Mouse (Mus musculus): ENCODE data around the gene Drap1.

Gene Drap1

DNA sequence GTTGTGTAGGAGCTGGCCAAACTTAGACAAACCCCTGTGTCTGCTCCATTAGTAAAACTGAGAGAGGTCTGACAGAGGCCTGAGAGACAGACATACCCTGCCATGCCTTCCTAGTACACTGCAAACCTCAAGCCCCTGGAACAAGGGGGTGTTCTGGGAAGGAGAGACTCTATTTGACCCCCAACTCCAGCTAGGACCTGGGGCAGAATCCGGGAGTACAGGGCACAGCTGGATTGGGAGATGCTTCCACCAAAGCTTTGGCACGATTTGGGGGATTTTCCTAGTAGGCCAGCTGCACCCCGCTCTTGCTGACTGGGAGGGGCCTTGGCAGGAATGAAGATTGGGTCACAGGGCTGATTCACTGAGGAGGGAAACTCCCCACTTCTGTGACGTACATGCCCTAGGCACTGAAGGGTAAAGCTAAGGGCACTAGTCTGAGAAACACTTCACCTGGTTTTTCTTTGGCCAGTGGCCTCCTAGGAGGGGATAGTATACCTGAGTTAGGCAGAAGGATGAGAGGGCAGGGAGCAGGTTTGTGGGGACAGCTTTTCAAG lies 7.2 kb upstream of the Drap1 start:
- no peak for TF ChIP-seq GATA4 (IDR thresholded peaks at IDR 0.05; ENCODE audit: insufficient replicate concordance, low read length)

DNA sequence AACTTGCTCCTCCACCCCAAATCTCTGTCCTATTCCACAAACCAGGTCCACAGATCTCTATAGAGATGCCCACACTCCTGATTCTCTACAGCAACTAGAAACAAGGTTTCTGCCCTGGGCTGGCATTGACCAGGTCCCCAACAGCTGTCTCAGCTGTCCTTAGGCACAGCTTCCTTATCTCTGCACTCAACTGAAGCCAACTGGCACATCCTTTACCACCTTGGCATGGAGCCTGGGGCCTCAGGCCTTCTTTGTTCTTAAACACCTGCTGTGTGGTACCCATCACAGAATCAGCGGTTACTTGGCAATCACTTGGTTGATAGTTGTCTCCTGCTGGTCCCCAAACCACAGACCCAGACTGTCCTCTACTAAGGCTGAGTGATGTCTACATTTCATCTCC lies 5.6 kb upstream of the Drap1 start:
- no peak for TF ChIP-seq GATA4 (IDR thresholded peaks at IDR 0.05; ENCODE audit: insufficient replicate concordance, low read length)

DNA sequence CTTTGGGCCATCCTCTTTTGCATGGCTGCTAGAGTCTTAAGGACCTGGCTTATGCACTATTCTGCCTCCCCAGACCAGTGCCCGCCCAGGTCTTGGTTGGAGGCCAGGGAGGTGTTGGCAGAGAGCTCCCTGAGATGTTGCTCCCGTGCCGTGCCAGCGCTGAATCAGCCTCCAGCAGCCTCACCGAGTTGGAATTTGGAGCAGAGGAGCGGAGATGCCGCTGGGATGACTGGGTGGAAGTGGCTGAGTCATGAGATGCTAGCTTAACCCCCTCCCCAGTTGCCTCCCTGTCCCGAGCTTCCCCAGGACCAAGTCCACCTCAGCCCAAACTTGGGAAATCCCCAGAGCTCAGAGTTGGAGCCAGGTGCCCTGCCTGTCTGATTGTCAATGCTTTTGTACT lies 5.0 kb upstream of the Drap1 start:
- TF ChIP-seq GATA4 (IDR thresholded peaks at IDR 0.05; ENCODE audit: insufficient replicate concordance, low read length) = no peak

DNA sequence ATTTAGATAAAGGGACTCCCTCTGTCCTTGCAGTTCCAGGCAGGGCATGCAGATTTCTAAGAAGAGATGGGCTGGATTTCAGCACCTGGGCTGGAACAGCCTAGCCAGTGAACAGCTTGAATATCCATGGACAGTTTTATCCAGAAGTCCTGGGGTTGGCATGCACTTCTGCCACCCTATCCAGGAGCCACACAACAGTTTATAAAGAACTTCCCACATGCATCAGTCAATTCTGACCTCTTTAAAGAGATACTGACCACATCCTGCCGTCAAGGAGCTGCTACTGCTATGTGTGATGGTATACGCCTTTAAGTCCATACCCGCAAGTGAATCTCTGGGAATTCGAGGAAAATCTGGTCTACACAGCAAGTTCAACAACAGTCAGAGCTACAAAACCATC lies 4.4 kb upstream of the Drap1 start:
- TF ChIP-seq GATA4 (IDR thresholded peaks at IDR 0.05; ENCODE audit: insufficient replicate concordance, low read length) = no peak

DNA sequence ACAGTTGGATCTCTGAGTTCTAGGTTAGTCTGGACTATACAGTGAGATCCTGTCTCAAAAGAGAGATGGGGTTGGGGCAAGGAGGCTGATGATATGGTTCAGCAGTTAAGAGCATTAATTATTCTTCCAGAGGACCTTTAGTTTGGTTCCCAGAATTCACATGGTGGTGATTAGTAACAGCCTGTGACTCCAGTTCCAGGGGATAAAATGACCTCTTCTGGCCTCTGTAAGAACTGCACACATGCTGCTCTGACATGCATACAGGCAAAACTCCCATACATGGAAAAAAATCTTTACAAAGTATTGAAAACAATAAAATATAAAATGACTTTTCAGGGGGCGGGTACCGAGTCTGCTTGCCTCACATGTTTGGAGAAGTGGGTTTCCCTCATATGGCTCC lies 3.3 kb upstream of the Drap1 start:
- TF ChIP-seq GATA4 (IDR thresholded peaks at IDR 0.05; ENCODE audit: insufficient replicate concordance, low read length) = no peak

DNA sequence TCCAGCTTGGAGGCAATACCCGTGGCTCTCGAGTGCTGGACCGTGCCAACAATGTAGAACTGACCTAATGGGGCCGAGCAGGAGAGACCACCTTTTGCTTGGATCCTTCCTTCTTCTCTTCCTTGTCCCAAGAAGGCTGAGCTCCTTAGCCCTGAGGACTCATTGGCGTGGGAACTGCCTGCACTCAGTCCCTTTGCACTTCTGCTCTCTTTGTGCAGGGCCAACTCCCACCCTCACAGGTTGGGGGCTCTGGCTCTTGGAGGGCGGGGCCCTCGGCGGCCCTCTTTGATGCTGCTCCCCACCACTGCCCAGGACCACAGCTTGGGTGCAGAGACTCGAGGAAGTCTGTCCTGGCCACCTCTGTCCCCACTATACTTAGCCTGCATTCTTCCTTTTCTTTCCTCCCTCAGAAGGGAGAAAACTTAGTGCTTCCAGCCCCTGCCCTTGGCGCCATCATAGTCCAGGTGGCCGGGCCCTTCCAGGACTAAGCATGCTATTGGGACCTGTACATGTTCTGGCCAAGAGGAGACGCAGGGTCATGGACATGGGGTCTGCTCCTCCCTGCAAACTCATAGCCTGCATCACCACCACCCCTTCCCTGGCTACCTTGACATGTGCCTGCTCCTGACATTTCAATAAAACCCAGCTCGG lies 2.0 kb upstream of the Drap1 start:
- TF ChIP-seq GATA4 (IDR thresholded peaks at IDR 0.05; ENCODE audit: insufficient replicate concordance, low read length) = no peak

DNA sequence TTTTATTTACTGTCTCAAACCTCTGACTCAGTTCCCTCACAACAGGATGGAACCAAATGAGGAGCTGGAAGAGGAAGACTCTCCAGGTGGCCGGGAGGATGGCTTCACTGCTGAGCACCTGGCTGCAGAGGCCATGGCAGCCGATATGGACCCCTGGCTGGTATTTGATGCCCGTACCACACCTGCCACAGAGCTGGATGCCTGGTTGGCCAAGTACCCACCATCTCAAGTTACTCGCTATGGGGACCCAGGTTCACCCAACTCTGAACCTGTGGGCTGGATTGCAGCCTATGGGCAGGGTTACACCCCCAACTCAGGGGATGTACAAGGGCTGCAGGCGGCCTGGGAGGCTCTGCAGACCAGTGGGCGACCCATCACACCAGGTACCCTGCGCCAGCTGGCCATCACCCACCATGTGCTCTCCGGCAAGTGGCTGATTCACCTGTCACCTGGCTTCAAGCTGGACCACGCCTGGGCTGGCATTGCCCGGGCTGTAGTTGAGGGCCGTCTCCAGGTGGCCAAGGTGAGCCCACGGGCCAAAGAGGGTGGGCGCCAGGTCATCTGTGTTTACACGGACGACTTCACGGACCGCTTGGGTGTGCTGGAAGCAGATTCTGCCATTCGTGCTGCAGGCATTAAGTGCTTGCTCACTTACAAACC lies 1.3 kb upstream of the Drap1 start:
- TF ChIP-seq GATA4 (IDR thresholded peaks at IDR 0.05; ENCODE audit: insufficient replicate concordance, low read length) = no peak

DNA sequence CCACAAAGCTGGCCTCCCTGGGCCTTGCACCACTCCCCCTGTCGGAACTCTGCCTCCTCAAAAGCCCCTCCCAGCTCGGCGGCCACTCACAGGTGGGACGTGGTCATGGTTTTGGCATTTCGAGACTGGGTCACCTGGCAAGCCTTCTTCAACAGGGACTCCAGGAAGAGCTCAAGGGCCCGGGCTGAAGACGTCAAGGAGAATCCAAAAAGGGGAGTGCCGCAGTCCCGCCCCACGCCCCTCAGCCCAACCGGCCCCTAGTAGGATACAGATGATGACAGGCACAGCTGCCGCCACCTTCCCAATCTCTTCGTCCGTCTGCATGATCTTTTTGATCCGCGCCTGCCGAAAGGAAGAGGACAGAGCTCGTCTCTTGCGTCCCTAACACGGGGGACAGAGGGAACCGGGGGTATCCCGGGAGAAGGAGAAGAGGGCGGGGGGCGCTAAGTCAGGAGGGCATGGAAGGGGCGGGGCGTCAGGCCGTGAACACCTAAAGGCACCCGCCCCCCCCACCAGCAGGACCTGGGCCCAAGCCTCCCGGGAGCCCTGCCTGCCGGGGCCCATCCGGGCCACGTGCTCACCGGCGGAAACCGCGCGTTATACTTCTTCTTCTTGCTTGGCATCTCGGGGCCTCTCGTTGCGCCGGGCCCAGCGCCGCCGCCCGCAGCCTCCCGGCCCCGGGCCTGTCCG lies 542 bp downstream of the Drap1 start:
- no peak for TF ChIP-seq GATA4 (IDR thresholded peaks at IDR 0.05; ENCODE audit: insufficient replicate concordance, low read length)

DNA sequence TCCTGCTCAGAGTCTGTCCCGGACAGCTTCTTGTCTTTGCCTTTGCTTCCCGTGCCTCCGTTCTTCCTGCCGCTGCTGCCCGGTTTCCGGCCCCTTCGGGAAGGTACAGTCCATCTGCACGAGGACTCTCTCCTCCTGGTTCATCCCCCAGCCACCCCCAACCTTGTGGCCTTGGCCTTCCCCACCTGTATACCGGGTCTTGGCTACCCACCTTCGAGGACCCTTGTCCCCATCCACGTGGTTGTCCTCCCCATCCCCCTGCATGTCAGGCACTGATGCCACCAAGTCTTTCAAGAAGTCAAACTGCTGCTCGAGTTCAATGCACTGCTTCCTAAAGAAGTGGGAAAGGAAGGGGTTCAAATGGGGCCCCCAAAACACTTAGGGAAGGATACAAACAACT lies 1.2 kb downstream of the Drap1 start:
- no peak for TF ChIP-seq GATA4 (IDR thresholded peaks at IDR 0.05; ENCODE audit: insufficient replicate concordance, low read length)

DNA sequence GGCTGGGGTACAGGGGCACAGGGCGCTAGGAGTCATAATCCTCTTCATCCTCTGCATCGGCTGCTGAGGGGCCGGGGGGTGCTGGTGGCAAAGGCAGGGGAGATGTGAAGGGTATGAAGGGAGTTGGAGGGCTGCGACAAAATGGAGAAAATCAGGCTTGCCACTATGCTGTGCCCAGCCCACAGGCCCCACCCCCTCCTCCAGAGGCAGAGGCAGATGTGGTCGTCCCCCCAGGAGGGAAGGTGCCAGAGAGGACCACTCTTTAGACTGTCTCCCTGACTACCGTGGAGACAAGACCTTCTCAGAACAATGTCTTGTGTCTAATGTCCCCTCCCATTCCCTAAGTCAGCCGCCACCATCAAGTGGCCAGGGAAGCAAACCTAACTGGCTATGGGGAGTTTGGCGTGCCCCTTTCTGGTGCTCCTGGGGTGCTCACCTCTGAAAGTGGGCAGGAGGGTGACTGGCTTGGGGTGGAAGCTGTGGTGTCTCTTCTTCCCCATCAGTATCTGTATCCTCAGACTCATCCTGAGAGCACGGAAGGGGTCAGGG lies 1.8 kb downstream of the Drap1 start:
- no peak for TF ChIP-seq GATA4 (IDR thresholded peaks at IDR 0.05; ENCODE audit: insufficient replicate concordance, low read length)

DNA sequence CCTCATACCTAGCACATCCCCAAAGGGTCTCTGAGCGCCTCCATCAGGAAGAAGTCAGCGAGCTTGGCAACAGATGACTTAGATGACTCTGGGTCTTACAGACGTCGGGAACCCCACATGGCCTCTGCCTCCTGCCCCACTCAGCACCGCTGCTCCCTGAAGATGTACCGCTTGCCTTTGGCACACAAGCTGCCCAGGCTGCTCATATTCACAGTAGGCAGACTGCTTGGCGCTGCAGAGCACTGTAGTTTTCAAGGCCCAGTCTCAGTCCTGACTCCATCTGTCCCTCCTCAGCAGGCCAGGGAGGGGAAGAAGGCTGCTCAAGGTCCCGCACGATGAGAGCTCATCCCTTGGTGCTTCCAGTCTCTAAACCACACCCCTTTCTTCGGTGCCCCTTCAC lies 2.5 kb downstream of the Drap1 start:
- no peak for TF ChIP-seq GATA4 (IDR thresholded peaks at IDR 0.05; ENCODE audit: insufficient replicate concordance, low read length)

DNA sequence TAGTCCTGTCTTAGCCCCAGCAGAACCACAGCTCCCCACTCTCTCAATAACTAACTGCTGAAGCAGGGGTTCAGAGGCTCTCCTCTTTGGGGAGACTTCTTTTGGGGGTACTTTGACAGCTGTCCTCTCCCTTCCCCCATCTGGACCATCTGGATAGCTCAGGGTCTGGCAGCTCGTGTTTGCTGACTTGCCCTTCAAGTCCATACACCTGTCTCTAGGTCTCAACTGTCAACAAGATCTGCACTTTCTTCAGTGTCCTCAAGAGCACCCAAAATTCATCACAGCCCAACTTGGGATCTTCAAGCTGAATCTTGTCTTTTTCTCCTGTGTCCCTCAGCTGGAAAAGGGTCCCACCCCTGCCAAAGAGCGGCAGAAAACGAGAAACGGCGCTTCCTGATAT lies 3.0 kb downstream of the Drap1 start:
- no peak for TF ChIP-seq GATA4 (IDR thresholded peaks at IDR 0.05; ENCODE audit: insufficient replicate concordance, low read length)

DNA sequence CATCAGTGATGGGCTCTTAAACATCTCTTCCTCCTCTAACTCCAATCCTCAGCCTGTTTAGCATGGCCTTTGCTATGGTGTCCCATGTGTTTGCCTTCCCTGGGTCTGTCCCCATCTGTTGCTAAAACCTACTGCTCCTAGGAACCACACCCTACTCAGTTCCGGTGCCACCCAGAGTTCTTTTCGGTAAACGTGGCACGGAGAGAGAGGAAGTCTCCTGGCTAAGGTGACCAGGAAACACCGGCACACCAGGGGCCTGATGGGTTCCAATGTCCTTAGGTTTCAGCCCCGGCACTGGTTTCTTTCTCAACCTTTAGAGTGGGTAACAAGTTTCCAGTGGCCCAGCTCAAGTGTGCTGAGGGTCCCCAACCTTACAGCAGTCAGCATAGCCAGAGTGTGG lies 4.2 kb downstream of the Drap1 start:
- no peak for TF ChIP-seq GATA4 (IDR thresholded peaks at IDR 0.05; ENCODE audit: insufficient replicate concordance, low read length)

DNA sequence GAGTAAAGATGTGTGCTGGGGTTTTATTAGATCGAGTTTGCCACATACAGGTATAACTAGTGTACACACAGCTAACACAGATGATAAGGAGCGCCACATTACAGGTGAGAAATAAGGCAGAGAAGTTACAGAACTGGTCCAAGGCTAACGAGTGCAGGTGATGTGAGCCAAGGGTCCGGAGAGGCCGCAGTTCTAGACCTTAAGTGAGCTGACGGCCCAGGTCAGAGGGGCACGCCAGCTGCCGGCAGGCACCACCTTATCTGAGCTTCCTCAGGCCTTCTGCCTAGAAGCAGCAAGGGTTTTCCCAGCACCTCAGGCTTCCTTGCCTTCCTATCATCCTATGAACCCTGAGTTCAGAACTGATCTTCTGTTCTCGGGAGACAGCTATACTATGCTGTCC lies 5.1 kb downstream of the Drap1 start:
- TF ChIP-seq GATA4 (IDR thresholded peaks at IDR 0.05; ENCODE audit: insufficient replicate concordance, low read length) = no peak

DNA sequence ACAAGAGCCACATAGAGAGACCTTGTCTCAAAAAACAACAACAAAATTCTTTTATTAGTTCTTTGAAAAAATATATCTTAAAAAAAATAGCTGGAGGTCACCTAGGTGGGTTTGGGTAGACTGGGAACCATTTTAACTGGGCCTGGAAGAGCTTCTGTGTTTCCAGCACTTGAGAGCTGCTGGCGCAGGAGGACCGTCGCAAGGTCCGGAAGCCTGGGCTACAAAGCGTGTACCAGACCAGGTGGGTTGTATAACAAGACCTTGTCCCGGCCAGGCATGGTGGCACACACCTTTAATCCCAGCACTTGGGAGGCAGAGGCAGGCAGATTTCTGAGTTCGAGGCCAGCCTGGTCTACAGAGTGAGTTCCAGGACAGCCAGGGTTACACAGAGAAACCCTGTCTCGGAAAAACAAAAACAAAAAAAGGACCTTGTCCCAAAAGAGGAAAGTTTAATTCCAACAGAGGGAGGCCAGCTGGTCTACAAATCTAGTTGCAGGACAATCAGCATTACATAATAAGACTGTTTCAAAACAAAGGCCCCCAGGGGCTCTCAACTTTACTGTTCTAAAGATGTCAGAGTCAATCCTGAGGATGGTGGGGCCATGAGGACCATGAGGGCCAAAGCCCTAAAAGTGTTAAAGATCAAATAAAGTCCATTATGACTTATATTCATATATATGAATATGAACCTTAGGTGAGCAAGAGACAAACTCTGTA lies 5.9 kb downstream of the Drap1 start:
- no peak for TF ChIP-seq GATA4 (IDR thresholded peaks at IDR 0.05; ENCODE audit: insufficient replicate concordance, low read length)

Data from liver, adult (tissue).